Mouse (Mus musculus) lung, embryonic 15.5 days (tissue): ENCODE data around the gene Slc1a3. TPM values are rescaled to one million over a fixed set of nuclear protein-coding genes. Genes with fewer than 3 reads are reported as not detected.

Experiments
- ATAC-seq: fragments of 200-750 bp; cut with Nextera tagmentation; 2 replicates; pipeline ENCODE4 v1.8.0; 2017; ENCODE audit warnings: moderate number of reproducible peaks, borderline replicate concordance; ENCODE audit not compliant: low FRiP score, low TSS enrichment; ENCODE audit errors: extremely low read depth
- H3K27ac ChIP-seq: fragments of 300-500 bp; sonication (generic); 2 replicates; pipeline ENCODE4 v1.5.1; 2015; ENCODE audit warnings: moderate library complexity, mild to moderate bottlenecking, inconsistent platforms
- H3K27me3 ChIP-seq: fragments of 300-500 bp; sonication (generic); 2 replicates; pipeline ENCODE4 v1.6.1; 2015; ENCODE audit warnings: inconsistent platforms
- H3K36me3 ChIP-seq: fragments of 300-500 bp; sonication (generic); 2 replicates; pipeline ENCODE4 v1.6.1; 2015; ENCODE audit warnings: inconsistent platforms
- H3K4me1 ChIP-seq: fragments of 300-500 bp; sonication (generic); 2 replicates; pipeline ENCODE4 v1.6.1; 2015; ENCODE audit warnings: inconsistent platforms
- H3K4me2 ChIP-seq: fragments of 300-500 bp; sonication (generic); 2 replicates; pipeline ENCODE4 v1.6.1; 2015; ENCODE audit warnings: inconsistent platforms, mild to moderate bottlenecking, moderate library complexity
- H3K4me3 ChIP-seq: fragments of 300-500 bp; sonication (generic); 2 replicates; pipeline ENCODE4 v1.5.1; 2015; ENCODE audit warnings: mild to moderate bottlenecking, inconsistent platforms
- H3K9ac ChIP-seq: fragments of 300-500 bp; sonication (generic); 2 replicates; pipeline ENCODE4 v1.6.1; 2015; ENCODE audit warnings: inconsistent platforms
- H3K9me3 ChIP-seq: fragments of 300-500 bp; sonication (generic); 2 replicates; pipeline ENCODE4 v1.6.1; 2016; ENCODE audit warnings: inconsistent platforms
- WGBS: fragments of 180-500 bp; shearing (Covaris S2); methylation state at CpG from one replicate; pipeline ENCODE4 v1.1.7; 2015; 5-methylcytosine and 5-hydroxymethylcytosine counted together
- polyA plus RNA-seq: library from polyadenylated mRNA; unstranded; fragments of >200 nt; fragmentation: Nextera tagmentation; extraction: Ambion mirVana; gene quantifications from 2 replicates; pipeline ENCODE4 v1.2.1, GENCODE M21; 2015

Gene Slc1a3
- polyA plus RNA-seq, 1 experiment from 2014 or later = 23.8 TPM

DNA sequence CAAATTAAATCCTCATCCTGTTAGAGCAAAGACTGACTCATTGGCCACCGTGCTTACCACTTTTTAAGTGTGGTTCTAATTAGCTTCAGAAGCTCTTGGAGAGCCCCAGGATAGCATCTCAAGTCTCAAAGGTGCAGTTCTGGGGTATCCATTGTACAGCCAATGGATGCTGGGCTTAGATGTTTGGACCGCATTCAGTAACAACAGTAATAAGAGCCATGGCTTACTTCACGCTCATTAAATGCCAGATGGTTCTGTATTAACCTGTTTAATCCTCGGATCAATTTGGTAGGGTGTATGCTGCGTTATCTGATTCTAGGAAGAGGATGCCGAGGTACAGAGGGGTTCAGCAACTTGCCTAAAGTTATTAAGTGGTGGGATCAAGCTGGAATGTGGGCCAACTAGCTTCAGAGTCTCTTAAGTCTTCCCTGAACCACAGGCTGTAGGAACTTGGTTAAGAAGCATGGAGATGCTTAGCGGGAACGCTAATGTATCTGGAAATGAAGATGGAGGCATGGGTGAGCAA, 114.1 kb downstream of the Slc1a3 start:
- Histone ChIP-seq H3K4me2 (no peak overlapping the region), H3K9ac (no peak overlapping the region), H3K27me3 (no peaks in the 10 kb centered on the region), H3K9me3 (no peaks in the 10 kb centered on the region), H3K4me1 (no peaks in the 10 kb centered on the region), H3K27ac (no peak overlapping the region), H3K36me3 (no peaks in the 10 kb centered on the region), H3K4me3 (no peak overlapping the region)
- ATAC-seq = no peak
- 85% methylated on average over 8 of the region's 8 CpGs for WGBS

DNA sequence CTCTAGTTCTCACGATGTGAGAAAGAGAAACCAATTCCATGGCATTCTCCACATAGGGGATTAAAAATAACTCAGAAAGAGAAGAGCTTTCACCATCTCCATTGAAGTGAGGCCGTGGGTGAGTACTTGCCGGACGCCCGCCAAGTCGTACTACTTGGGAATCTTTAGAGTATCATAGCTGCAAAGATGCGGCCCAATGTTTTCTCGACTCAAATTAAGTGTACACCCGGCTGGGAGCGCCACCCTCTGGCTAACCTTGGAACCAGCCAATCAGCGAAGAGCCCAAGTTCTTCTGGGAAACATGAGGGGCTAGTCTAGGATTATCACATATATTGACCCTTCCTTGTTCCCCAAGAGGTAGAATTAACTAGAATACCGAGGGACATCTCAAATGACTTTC, 115.3 kb downstream of the Slc1a3 start:
- Histone ChIP-seq H3K36me3 (no peaks in the 10 kb centered on the region), H3K9me3 (no peaks in the 10 kb centered on the region), H3K27ac (no peak overlapping the region), H3K4me3 (no peak overlapping the region), H3K4me1 (no peaks in the 10 kb centered on the region), H3K4me2 (no peak overlapping the region), H3K9ac (no peak overlapping the region), H3K27me3 (no peaks in the 10 kb centered on the region)
- no peak for ATAC-seq
- 79% methylated on average over 12 of the region's 12 CpGs for WGBS

DNA sequence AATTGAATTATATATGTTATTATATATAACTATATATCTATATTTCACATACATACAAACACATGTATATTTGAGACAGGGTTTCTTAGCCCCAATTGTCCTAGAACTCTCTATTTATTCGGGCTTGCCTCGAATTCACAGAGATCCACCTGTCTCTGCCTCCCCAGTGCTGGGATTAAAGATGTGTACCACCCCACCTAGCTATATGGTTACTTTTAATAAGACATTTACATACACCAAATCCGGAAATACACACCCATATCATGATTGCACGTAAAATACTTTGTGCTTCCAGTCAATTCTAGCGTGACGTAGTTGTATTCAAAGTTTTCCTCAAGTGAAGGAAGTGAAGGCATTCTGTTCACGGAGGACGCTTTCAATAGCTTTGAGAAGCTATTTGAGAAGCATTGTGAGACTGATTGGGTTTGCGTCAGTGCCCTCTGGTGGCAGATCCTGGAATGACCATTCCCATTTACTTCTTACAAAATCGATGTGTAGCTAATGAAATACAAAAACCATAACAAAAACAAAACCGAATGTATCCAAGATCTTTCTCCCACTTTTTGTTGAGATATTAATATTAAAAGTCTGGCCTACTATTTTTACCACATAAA, 121.0 kb downstream of the Slc1a3 start:
- ATAC-seq = no peak
- Histone ChIP-seq H3K4me1 (no peaks in the 10 kb centered on the region), H3K4me3 (no peak overlapping the region)

DNA sequence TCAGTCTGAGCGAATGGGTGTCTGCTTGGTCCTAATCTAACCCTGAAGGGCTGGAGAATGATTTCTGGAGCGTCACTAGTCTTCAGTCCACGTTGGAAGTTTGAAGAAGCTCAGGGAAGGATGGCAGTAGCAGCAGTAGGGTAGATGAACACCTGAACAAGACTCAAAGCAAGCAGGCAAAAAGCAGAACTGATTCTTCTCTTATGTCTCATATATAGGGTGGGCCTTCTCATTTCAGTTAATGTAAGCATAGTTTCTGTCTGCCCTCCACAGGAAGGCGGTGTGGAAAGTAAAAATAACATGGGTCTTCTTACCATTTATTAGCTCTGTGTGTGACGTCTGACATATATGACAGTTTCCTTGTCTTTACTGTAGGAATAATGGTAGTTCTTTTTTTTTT, 122.5 kb downstream of the Slc1a3 start:
- Histone ChIP-seq H3K36me3 (no peaks in the 10 kb centered on the region), H3K27me3 (no peaks in the 10 kb centered on the region), H3K27ac (no peak overlapping the region), H3K4me2 (no peak overlapping the region), H3K4me1 (no peaks in the 10 kb centered on the region), H3K9me3 (no peaks in the 10 kb centered on the region), H3K4me3 (no peak overlapping the region), H3K9ac (no peak overlapping the region)
- ATAC-seq = no peak
- WGBS = 79% methylated on average over 5 of the region's 5 CpGs

More for the DNA sequence above, 121.0 kb downstream of the Slc1a3 start:
- Histone ChIP-seq H3K9me3 (no peaks in the 10 kb centered on the region), H3K4me2 (peak overlapping the region; percentile 15), H3K9ac (no peak overlapping the region), H3K27me3 (no peaks in the 10 kb centered on the region), H3K36me3 (no peaks in the 10 kb centered on the region), H3K27ac (no peak overlapping the region)
- WGBS = 16% methylated on average over 11 of the region's 11 CpGs

DNA sequence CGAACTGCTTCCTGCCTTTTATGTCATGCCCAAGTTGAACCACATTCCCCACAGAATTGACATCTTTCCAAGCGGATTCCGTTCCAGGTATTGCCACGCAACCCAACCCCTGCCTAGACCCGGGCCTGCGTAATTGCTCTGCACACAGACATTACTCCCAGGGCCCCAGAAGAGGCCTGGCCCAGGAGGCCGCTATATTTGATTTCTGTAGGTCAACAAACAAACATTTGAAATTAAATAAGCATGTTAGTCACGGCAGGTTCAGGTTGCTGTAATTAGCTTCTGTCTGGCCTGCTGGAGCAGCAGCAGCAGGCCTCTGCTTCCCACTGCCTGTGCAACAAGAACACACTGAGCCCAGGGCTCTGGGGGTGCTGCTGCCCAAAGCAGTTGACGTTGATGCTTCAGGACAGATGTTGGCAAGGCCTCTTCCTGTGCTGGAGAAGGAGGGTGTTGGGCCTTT, 123.7 kb downstream of the Slc1a3 start:
- no peak overlapping the region for H3K4me3 ChIP-seq
- ATAC-seq = no peak
- no peak overlapping the region for H3K27ac ChIP-seq
- 60% methylated on average over 9 of the region's 9 CpGs for WGBS
- no peaks in the 10 kb centered on the region for H3K36me3 ChIP-seq
- no peaks in the 10 kb centered on the region for H3K27me3 ChIP-seq
- no peak overlapping the region for H3K9ac ChIP-seq
- H3K4me1 ChIP-seq = no peaks in the 10 kb centered on the region
- no peaks in the 10 kb centered on the region for H3K9me3 ChIP-seq
- no peak overlapping the region for H3K4me2 ChIP-seq

Other genes with a start within 250 kb of the Slc1a3 start
- not detected in 2 replicates for gene Gm2310, start 190.8 kb downstream of the Slc1a3 start, polyA plus RNA-seq